Mouse (Mus musculus) kidney, adult 8-10 months (tissue): ENCODE measurements around the gene Gm20498.

Experiments
- DNase-seq, 2 experiments: peaks; one replicate each; pipeline ENCODE4 v3.0.0; 2022

Gene Gm20498

GRCm38 (mm10) chr12:81331937-81332874 lies 200.5 kb downstream of the Gm20498 start:
- no peak for DNase-seq

GRCm38 (mm10) chr12:81331046-81331638 lies 201.6 kb downstream of the Gm20498 start:
- DNase-seq, result no peak

GRCm38 (mm10) chr12:81324991-81325390 lies 207.7 kb downstream of the Gm20498 start:
- DNase-seq, result no peak

GRCm38 (mm10) chr12:81324116-81324515 lies 208.6 kb downstream of the Gm20498 start:
- DNase-seq, result no peak

- DNase-seq, result no peak
Observed at GRCm38 (mm10) chr12:81321021-81321420, 211.7 kb downstream of the Gm20498 start.

- no peak for DNase-seq
Observed at GRCm38 (mm10) chr12:81317811-81318210, 214.9 kb downstream of the Gm20498 start.

- no peak for DNase-seq
Observed at GRCm38 (mm10) chr12:81315953-81316352, 216.8 kb downstream of the Gm20498 start.
